Mouse (Mus musculus): Measurements from ENCODE around the gene Mia2.

Gene Mia2

GRCm38 (mm10) chr12:59086171-59086570 is 9.4 kb upstream of the Mia2 start:
- intact Hi-C loops (cut with DNase I), result no loop called here

- intact Hi-C loops (cut with DNase I), result no loop called here
Observed at GRCm38 (mm10) chr12:59093543-59093942, 2.1 kb upstream of the Mia2 start.

GRCm38 (mm10) chr12:59104771-59105170 is 9.2 kb downstream of the Mia2 start:
- intact Hi-C loops (cut with DNase I), result no loop called here

DNA sequence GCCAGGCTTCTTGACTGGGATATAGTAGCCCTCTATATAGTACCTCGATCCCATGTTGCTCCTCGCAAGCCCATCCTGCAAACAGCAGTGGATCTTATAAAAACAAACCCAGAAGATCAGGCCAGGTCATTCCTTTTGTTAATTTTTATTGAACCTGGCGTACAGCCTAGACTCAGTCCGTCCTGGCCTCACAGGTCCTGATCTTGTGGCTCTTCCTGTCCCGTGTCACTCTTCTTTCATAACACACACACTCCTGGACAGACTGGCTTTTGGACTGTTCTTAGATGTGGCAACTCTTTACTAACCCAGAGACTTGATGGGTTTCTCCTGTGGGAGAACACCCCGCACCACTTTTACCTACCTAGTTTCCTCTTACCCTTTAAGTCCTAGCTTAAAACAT is 10.3 kb downstream of the Mia2 start:
- intact Hi-C loops (cut with DNase I), result no loop called here

DNA sequence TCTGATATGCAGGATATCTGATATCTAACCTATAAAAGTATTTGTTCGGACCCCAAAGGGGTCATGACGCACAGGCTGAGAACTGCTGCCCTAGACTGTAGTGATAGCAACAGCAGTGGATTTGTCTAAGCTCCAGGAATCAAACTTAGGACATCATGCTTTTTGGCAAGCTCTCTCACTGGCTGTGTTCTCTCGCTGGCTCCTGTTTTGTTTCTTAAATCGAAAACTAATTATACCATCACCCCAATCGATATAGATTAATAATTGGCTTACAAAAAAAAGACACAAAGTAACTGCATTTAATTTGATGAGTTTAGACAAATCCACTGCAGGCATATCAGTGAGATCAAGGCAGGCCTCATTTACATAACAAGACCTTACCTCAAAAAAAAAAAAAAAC is 10.9 kb downstream of the Mia2 start:
- intact Hi-C loops (cut with DNase I), result no loop called here

DNA sequence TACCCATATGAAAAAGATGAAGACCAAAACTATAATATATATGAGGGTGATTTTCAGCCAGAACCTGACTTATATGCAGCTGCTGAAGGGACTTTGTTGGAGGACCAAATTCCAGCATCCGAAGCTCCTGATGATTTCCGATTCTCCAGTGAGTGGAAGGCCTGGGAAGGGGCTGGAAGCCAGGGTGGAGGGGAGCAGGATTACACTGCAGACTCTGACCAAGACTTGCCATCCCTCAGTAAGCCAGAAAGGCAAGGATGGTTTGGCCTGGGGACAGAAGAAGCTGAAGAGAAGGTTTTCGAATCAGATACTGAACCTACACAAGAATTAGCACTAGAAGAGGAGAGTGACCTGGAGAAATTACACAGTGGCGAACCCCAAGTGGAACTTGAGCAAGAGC is 12.3 kb downstream of the Mia2 start:
- intact Hi-C loops (cut with DNase I), result no loop called here

DNA sequence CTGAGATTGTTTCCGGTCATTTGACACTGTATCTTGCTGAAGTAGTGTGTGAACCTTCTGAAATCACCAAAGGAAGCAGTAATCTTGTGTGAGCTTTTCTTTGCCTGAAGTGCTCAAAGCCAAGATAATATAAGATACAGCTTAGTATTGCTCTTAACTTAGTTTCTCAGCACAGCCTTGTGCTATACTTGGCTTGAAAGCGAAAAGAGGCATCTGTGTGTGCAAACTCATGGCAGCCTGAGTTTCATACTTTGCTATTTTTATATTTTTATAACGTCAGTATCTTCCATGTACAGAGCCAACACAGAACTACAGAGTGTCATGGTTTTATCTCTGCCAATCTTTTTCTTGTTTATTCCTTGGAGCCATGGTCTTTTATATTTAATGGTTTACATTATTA is 21.6 kb downstream of the Mia2 start:
- intact Hi-C loops (cut with DNase I), result no loop called here

DNA sequence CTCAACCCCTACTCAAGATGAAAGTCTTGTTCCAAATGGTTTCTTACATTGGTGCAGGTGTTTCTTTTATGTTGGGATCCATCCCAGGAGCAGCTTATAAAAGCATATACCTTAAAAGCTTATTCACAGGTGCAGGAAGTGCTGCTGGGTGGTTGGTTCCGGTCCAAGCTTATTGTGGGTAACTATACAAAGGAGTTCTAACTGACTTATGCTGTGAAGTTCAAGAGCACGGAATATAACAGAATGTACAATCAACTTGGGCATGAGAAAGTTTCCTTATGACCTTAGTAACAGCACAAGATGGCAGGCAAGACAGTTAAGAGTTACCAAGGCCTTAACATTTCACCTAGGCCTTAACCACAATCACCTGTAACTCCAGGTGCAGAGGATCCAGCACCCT is 29.8 kb downstream of the Mia2 start:
- intact Hi-C loops (cut with DNase I), result no loop called here

- intact Hi-C loops (cut with DNase I), result no loop called here
Observed at GRCm38 (mm10) chr12:59128501-59128900, 32.9 kb downstream of the Mia2 start.

DNA sequence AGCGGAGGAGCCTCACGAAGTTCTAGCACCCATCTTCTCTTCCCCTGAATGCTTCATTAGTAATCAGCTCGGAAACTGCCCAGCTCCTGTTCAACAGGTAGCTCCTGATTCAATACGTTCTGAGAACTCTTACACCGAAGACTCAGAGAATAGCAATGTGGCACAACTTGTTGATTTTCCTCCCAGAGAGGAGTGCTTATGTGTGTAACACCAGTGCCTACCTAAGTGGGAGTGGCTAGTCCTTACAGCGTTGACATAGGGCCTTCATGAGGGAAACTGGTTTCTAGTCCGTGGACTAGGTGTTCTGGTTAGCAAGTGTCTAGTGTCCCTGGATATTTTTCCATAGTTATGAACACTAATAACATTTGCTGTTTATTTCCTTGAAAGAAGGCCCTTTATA is 33.4 kb downstream of the Mia2 start:
- intact Hi-C loops (cut with DNase I), result no loop called here

DNA sequence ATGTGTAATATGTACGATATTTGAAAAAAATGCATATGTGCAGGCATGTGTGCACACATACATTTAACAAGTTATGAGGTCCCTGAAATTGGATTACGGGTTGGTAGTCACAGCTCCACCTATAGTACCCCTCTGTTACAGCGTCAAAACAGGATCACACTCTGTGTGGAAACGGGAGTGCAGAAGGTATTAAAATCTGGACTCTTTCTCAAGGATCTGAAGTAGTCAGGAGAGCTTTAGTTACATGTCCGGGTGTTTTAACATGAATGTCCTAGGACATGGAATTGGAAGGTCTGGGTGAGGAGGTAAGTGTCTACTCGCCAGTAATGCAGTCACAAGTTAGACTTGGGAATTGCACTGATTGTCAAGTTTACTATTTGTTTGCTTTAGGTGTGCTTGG is 34.0 kb downstream of the Mia2 start:
- intact Hi-C loops (cut with DNase I), result no loop called here

GRCm38 (mm10) chr12:59130249-59130648 is 34.6 kb downstream of the Mia2 start:
- intact Hi-C loops (cut with DNase I), result loop anchor here (5.0 kb wide), 1 partner anchor 63 kb away; the partner anchor contains the start of gene Pnn

DNA sequence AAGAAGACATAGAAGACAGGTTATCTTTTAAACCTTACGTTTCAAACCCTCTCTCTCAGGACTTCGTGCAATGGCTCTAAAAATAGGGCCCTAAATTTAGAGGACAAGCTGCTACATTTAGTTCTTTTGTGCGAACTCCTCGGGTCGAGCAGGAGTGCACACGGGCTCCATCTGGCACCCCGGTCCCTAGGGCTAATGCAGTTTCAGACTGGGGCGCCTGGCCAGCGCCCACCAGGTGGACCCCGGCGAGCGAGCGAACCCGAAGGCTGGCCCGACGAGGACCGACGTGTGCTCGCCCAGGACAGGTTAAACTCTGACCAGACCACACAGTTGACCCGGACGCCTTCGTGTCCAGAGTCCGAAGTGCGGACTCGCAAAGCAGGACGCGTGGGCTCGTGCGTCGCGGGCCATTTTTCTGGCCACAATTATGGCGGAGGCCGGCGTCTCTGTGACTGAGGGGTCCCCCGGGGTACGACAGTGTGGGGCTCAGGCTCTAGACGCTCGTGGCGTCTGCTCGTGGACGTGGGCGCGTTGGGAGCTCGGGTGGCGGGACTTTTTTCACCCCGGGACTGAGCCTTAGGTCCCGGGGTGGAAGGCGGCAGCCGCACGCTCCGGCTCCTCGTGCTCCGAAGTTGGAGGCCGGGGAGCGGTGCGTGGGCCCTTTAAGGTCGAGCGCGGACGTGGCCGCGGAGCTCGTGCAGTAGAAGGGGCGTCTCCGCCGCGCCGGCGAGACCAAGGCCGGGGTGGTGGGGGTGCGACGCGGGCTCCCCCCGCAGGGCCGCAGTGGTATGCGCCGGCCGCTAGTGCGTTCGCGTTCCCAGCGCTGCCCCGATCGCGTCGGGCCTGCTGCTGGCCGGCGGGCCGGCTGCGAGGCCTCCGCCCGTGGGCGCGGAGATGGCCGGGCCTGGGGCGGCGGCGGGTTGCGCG is 35.3 kb downstream of the Mia2 start:
- intact Hi-C loops (cut with DNase I), result loop anchor here (5.0 kb wide), 1 partner anchor 64 kb away; the partner anchor contains the start of gene Pnn

GRCm38 (mm10) chr12:59131578-59131946 is 36.0 kb downstream of the Mia2 start:
- intact Hi-C loops (cut with DNase I), result loop anchor here (5.0 kb wide), 1 partner anchor 64 kb away; the partner anchor contains the start of gene Pnn

DNA sequence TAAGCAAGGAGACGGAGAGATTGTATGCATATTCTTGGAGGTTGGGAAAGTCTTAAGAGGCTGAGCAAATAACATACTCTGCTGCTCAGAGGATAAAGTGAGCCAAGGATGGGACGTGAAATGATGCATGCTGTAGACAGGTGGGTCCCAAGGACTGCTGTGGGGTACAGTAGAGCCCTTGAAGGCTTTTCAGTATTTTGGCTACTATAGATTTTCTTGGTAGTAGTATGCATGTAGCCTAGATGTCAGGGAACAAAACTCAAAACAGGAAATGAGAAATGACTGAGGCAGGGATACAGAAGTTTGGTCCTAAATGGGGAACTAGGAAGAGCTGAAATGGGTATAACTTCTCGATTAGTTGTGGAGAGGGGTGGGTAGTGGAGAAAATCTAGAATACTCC is 36.9 kb downstream of the Mia2 start:
- intact Hi-C loops (cut with DNase I), result loop anchor here (5.0 kb wide), 1 partner anchor 65 kb away; the partner anchor contains the start of gene Pnn

DNA sequence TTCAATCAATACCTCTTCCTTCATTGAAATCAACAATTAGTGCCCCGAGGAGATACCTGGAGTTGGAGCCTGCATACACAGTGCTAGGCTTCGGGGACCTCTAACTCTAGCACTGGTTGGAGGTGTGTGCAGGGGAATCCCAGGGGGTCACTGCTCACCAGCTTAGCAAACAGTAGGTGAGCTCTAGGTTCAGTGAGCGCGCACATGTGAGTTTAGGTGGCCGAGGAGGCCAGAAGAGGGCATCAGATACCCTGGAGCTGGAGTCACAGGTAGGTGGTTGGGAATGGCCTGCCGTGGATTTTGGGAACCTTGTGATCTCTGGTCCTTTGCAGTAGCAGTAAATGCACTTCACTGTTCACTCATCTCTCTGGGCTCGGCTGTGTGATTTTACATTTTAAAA is 37.3 kb downstream of the Mia2 start:
- intact Hi-C loops (cut with DNase I), result loop anchor here (5.0 kb wide), 1 partner anchor 66 kb away; the partner anchor contains the start of gene Pnn

DNA sequence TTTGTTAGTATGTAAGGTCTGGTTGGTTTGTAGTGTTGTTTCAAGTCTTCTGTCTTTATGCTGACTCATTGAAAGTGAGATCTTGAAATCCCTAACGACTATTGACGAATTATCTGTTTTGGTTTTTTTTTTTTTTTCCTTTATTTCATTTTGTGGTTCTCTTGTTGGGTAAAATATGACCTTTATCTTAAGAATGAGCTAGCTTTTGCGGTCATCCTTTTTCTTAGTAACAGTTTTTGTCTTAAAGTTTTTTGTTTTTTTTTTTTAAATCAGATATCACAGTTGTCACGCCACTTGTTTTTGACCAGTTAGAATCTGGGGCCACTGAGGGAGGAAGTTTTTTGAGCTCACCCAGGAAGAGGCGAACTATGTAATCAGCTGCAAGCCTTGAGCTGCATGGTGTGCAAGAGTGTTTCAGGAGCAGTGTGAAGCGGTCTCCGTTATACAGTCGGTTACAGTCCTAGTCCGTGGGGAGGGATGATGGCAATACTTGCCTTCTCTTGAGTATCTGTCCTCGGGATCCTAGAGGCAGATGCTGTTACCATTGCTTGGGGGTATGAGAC is 37.9 kb downstream of the Mia2 start:
- intact Hi-C loops (cut with DNase I), result loop anchor here (5.0 kb wide), 1 partner anchor 66 kb away; the partner anchor contains the start of gene Pnn

DNA sequence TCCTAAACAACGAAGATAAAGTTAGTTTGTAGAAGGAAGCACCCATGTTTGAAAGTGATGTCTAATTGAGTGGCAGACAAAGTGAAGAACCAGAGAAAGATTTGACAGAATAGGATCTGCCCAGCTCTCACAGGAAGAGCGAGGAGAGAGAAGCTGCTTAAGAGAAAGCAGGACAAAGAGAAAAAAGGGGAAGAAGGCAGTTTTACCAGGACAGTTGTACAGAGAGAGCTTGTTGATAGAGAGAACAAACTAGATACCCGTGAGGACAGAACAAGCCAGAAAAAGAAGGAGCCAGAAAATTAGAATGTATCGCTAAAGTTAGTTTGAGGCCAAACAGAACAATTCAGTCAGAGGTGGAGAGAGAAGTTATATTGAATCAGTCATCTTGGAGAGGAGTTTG is 39.5 kb downstream of the Mia2 start:
- intact Hi-C loops (cut with DNase I), result no loop called here

DNA sequence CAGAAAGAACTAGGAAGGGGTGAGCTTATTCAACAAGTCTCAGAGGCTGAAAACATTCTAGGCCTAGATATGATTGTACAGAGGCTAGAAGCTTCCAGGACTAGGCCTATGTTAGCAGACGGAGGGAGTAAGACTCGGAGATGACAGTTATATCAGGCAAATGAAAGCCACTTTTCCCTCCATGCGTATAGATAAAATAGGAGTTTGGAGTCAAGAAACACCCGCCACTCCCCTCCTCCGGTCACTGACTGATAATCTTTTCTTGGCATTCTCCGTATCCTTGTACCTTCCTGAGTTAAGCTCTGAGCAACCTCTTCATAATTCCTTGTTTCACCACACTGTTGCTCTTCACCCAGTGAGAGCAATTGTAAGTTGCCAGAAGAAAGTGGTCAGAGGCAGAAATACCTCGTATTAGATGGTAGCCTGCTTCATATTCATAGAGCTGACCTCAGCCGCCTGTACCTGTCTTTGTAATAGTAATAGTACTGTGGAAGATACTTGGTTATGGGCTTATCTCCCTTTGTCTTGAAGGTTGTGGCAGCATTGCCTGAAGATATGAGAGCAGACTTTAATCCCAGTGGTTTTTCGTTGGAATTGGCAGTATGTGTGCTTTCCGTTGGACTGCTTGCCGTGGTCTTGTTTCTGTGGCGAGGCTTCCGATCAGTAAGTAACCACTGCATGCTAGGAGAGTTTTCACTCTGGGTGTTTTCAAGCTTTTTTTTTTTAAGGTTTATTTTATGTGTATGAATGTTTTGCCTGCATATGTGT is 40.1 kb downstream of the Mia2 start:
- intact Hi-C loops (cut with DNase I), result no loop called here

GRCm38 (mm10) chr12:59137031-59137430 is 41.4 kb downstream of the Mia2 start:
- intact Hi-C loops (cut with DNase I), result no loop called here

DNA sequence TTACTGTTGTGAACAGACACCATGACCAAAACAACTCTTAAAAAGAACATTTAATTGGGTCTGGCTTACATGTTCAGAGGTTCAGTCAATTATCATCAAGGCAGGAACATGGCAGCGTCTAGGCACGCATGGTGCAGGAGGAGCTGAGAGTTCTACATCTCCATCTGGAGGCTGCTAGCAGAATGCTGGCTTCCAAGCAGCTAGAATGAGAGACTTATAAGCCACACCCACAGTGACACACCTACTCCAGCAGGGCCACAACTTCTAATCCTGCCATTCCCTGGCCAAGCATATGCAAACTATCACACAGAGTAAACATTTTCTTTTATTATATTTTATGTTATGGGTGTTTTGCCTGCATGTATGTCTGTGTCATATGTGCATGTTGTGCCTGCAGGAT is 43.8 kb downstream of the Mia2 start:
- intact Hi-C loops (cut with DNase I), result no loop called here

DNA sequence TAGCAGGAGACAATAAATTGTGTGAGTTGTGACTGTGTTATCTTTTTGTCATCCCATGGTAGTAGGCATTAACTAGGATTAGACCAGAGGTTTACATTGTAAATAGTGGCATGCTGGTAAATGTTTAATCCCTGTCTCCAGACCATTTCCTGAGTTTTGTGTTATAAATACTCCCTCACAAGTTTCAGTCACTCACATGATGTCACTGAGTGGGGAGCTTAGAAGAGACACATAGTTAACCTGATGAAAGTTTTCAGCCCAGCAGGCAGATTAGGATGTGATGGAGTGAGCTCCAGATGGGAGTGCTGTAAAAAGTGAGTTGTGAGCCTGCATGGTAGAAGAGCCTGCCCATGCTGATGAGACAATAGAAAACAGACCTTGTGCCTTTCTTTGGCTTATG is 49.5 kb downstream of the Mia2 start:
- intact Hi-C loops (cut with DNase I), result no loop called here

Data from adrenal gland (tissue).